Mouse (Mus musculus) kidney, adult 2 months (tissue): Measurements from ENCODE around the gene Dcp1b.

Experiments used
- CTCF ChIP-seq: fragments of 200-500 bp; conservative IDR thresholded peaks from 2 replicates; pipeline ENCODE4 v1.5.1; 2011; ENCODE audit warnings: low read depth, mild to moderate bottlenecking, control low read depth, low read length, moderate library complexity, mixed read lengths; ENCODE audit not compliant: insufficient read depth, insufficient read length
- POLR2A ChIP-seq: fragments of 200-500 bp; IDR thresholded peaks from one replicate; pipeline ENCODE4 v1.6.1; 2011; ENCODE audit warnings: low read depth, low read length, control low read depth

DNA sequence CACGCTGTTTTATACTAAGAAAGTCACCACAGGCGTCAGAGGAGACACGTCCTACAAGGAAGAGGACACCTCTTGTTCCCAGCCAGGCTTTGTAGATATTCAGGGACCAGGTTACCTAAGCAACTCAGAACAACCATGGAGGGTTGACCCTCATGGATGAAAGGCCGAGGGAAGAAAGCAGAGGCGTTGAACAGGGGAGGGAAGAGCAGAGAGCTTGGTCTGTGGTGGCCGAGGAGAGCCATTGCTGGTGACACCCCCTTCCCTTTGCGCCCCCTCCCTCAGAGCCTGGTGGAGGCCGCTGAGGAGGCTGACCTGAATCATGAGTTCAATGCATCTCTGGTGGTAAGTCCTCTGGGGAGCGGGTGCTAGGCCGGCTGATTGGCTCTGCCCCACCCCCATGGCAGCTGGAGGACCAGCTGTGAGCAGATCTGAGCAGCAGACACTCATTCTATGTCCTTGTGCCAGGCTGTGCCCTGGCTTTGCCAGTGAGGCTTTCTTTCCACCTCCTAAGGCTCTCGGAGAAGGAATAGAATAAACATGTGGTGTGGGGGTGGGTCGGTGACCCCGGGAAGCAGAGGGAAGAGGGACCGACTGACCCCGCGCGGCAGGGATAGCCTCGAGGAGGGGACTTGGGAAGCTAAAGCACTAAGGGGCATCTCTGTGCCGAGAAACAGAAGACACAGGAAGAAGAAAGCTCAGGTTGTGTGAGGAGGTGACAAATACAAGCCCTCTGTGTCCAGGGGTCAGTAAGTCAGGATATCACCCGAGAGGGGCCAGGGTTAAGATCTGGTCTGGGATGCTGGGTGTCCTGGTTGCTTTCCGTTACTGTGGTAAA is 66.0 kb downstream of the Dcp1b start:
- no peak for TF ChIP-seq CTCF
- no peak for TF ChIP-seq POLR2A
